ENCODE assay signal across 26 mouse cellular contexts in genomic region chr10:51657324-51657723, GRCm38 (mm10). TPM values are rescaled to one million over a fixed set of nuclear protein-coding genes. Genes with fewer than 3 reads are reported as not detected.
DNase-seq lines count a peak whose midpoint lies in the region; ATAC-seq and TF ChIP-seq lines count a peak whose summit lies in the region.
"Had no signal": no experiment of that assay in that cellular context is flagged by ENCODE, and none has a peak within 500 bp of the region (broad histone marks: within the 10 kb centered on the region; RNA-seq: fewer than 3 reads in every experiment).

No protein-coding gene starts in this region.

- no peaks in the 10 kb centered on the region for H3K27me3 ChIP-seq in embryonic facial prominence, embryonic 11.5 days (ENCODE audit: control insufficient read depth, insufficient read depth, low read length)
- no peaks in the 10 kb centered on the region for H3K27me3 ChIP-seq in embryonic facial prominence, embryonic 10.5 days (replicated peaks; ENCODE audit: low read depth, poor library complexity, severe bottlenecking)
- H3K27me3 ChIP-seq: heart, embryonic 12.5 days; limb, embryonic 15.5 days; midbrain, embryonic 15.5 days had no signal

- H3K9me3 ChIP-seq in embryonic facial prominence, embryonic 11.5 days (replicated peaks; ENCODE audit: control insufficient read depth, low read length), result no peaks in the 10 kb centered on the region
- no peaks in the 10 kb centered on the region for H3K9me3 ChIP-seq in embryonic facial prominence, embryonic 10.5 days
- H3K9me3 ChIP-seq: forebrain, embryonic 10.5 days; heart, embryonic 12.5 days; limb, embryonic 15.5 days; midbrain, embryonic 15.5 days had no signal

- no peak for ATAC-seq in embryonic facial prominence, embryonic 11.5 days (replicated peaks; ENCODE audit: insufficient number of reproducible peaks, low FRiP score, low TSS enrichment, low read depth)
- ATAC-seq: hindbrain, embryonic 16.5 days; midbrain, embryonic 15.5 days; Patski had no signal

- no peaks in the 10 kb centered on the region for H3K4me1 ChIP-seq in embryonic facial prominence, embryonic 11.5 days (ENCODE audit: control insufficient read depth, insufficient read depth, low read length)
- no peaks in the 10 kb centered on the region for H3K4me1 ChIP-seq in embryonic facial prominence, embryonic 10.5 days
- H3K4me1 ChIP-seq: forebrain, embryonic 10.5 days; heart, embryonic 12.5 days; limb, embryonic 15.5 days; midbrain, embryonic 15.5 days had no signal

- DNase-seq in embryonic facial prominence, embryonic 11.5 days (ENCODE audit: low spot score), result peak; percentile 7
- DNase-seq in embryonic facial prominence, embryonic 10.5 days (ENCODE audit: low spot score), result no peak
- no peak for DNase-seq in layer of hippocampus, adult 2 months (ENCODE audit: low spot score in 2 of 2)
- DNase-seq in layer of hippocampus, postnatal 25 days (ENCODE audit: extremely low spot score in 1 of 2, low spot score in 1 of 2), result no peak
- DNase-seq in retina, embryonic 14.5 days (ENCODE audit: low spot score), result peak; percentile 3
- DNase-seq in retina, postnatal 1 day, result no peak
- no peak for DNase-seq in ovary, postnatal 14 days (ENCODE audit: low spot score)
- no peak for DNase-seq in heart, postnatal 14 days
- DNase-seq: adrenal gland, postnatal 36 days; cerebellum, adult 8-10 months; heart, postnatal 36 days; kidney, adult 8-10 months; thymus, postnatal 14 days had no signal

- H3K9ac ChIP-seq in embryonic facial prominence, embryonic 11.5 days (replicated peaks; ENCODE audit: low read length), result no peak overlapping the region
- H3K9ac ChIP-seq: heart, embryonic 12.5 days; limb, embryonic 15.5 days; midbrain, embryonic 15.5 days had no signal

- no peak overlapping the region for H3K4me3 ChIP-seq in embryonic facial prominence, embryonic 11.5 days (ENCODE audit: low read depth, low read length)
- no peak overlapping the region for H3K4me3 ChIP-seq in embryonic facial prominence, embryonic 10.5 days
- no peak overlapping the region for H3K4me3 ChIP-seq in layer of hippocampus, adult 2 months
- H3K4me3 ChIP-seq: forebrain, embryonic 10.5 days; heart, embryonic 12.5 days; limb, embryonic 15.5 days; midbrain, embryonic 15.5 days had no signal

- no peak overlapping the region for H3K27ac ChIP-seq in embryonic facial prominence, embryonic 11.5 days (replicated peaks; ENCODE audit: low read depth, low read length)
- H3K27ac ChIP-seq in embryonic facial prominence, embryonic 10.5 days (replicated peaks), result no peak overlapping the region
- H3K27ac ChIP-seq in layer of hippocampus, adult 2 months, result no peak overlapping the region
- H3K27ac ChIP-seq: forebrain, embryonic 10.5 days; limb, embryonic 15.5 days; midbrain, embryonic 15.5 days had no signal

- TF ChIP-seq CTCF in layer of hippocampus, adult 2 months (conservative IDR thresholded peaks at IDR 0.05), result peak; percentile 74

- 71% methylated on average over 1 of the region's 1 CpGs for WGBS in embryonic facial prominence, embryonic 11.5 days
- WGBS in embryonic facial prominence, embryonic 10.5 days, result 74% methylated on average over 1 of the region's 1 CpGs

- H3K36me3 ChIP-seq in embryonic facial prominence, embryonic 11.5 days (replicated peaks; ENCODE audit: control insufficient read depth, insufficient read depth, low read depth, low read length), result no peaks in the 10 kb centered on the region
- no peaks in the 10 kb centered on the region for H3K36me3 ChIP-seq in embryonic facial prominence, embryonic 10.5 days (replicated peaks)
- H3K36me3 ChIP-seq: forebrain, embryonic 10.5 days; heart, embryonic 12.5 days; limb, embryonic 15.5 days; midbrain, embryonic 15.5 days had no signal

- intact Hi-C loops in heart, postnatal 14 days (cut with DNase I), result loop anchor here (5.0 kb wide), 1 partner anchor 60 kb away; no protein-coding TSS in a partner anchor

- no peak overlapping the region for H3K4me2 ChIP-seq in embryonic facial prominence, embryonic 11.5 days (ENCODE audit: low read depth, low read length)
- H3K4me2 ChIP-seq: heart, embryonic 12.5 days; limb, embryonic 15.5 days; midbrain, embryonic 15.5 days had no signal

RNA-seq across cellular contexts. Expression of gene Rfx6, which starts 20.2 kb away (rescaled TPM):
- polyA plus RNA-seq in embryonic facial prominence, embryonic 11.5 days (2014; fragmentation: Nextera tagmentation; extraction: Ambion mirVana), result 0.11 TPM in 1 of 2 replicates, not detected in the other
- polyA plus RNA-seq in embryonic facial prominence, embryonic 10.5 days (2016; fragmentation: Nextera tagmentation; extraction: Ambion mirVana), result 0.05 and 0.20 TPM in 2 replicates
- not detected for total RNA-seq in layer of hippocampus, adult 2 months (2021)
- total RNA-seq in layer of hippocampus, postnatal 25 days (2021), result not detected
- not detected for total RNA-seq in heart, postnatal 14 days (2021)
- total RNA-seq: adrenal gland, postnatal 36 days; gastrocnemius, postnatal 4 days; heart, postnatal 36 days; layer of hippocampus, adult 18-20 months; left cerebral cortex, adult 8-10 months had no signal
- polyA plus RNA-seq: cortical plate, adult 2 months; embryonic facial prominence, embryonic 14.5 days; forebrain, embryonic 10.5 days; heart, embryonic 12.5 days; hindbrain, embryonic 16.5 days; limb, embryonic 15.5 days; liver, embryonic 16.5 days; midbrain, embryonic 15.5 days; Patski; spleen, adult 2 months had no signal

RNA-seq across cellular contexts. Expression of gene Gprc6a, which starts 26.1 kb away (rescaled TPM):
- not detected in 2 replicates for polyA plus RNA-seq in embryonic facial prominence, embryonic 11.5 days (2014; fragmentation: Nextera tagmentation; extraction: Ambion mirVana)
- polyA plus RNA-seq in embryonic facial prominence, embryonic 10.5 days (2016; fragmentation: Nextera tagmentation; extraction: Ambion mirVana), result 0.10 and 0.13 TPM in 2 replicates
- total RNA-seq in layer of hippocampus, adult 2 months (2021), result not detected
- not detected for total RNA-seq in layer of hippocampus, postnatal 25 days (2021)
- total RNA-seq in heart, postnatal 14 days (2021), result not detected
- total RNA-seq: adrenal gland, postnatal 36 days; gastrocnemius, postnatal 4 days; heart, postnatal 36 days; layer of hippocampus, adult 18-20 months; left cerebral cortex, adult 8-10 months had no signal
- polyA plus RNA-seq: cortical plate, adult 2 months; embryonic facial prominence, embryonic 14.5 days; heart, embryonic 12.5 days; hindbrain, embryonic 16.5 days; midbrain, embryonic 15.5 days; Patski; spleen, adult 2 months had no signal

Comparison
In these comparisons a context has a peak if more than half of its experiments do, and no peak if none do; other contexts are left out.
1. DNase-seq: peak in embryonic facial prominence, embryonic 11.5 days (single experiment) and retina, embryonic 14.5 days (single experiment); none in embryonic facial prominence, embryonic 10.5 days (single experiment), layer of hippocampus, adult 2 months (0 of 2), layer of hippocampus, postnatal 25 days (0 of 2), retina, postnatal 1 day (single experiment), ovary, postnatal 14 days (single experiment) and heart, postnatal 14 days (0 of 2).